Mouse (Mus musculus) spleen, postnatal 14 days (tissue): ENCODE data around the gene Creb1.

Experiments
- DNase-seq, 2 experiments: peaks; one replicate each; pipeline ENCODE4 v3.0.0; 2021 to 2022; ENCODE audit warnings: low spot score in 2 of 2

Gene Creb1

GRCm38 (mm10) chr1:64532589-64533470 lies at the start of gene Creb1:
Gene Creb1 (plus strand): TSS chr1:64532645.
- peak; percentile 97 for DNase-seq

GRCm38 (mm10) chr1:64488521-64489029 lies 43.9 kb upstream of the Creb1 start:
- no peak for DNase-seq

GRCm38 (mm10) chr1:64496803-64497202 lies 35.6 kb upstream of the Creb1 start:
- DNase-seq, result no peak

- DNase-seq, result no peak
These were observed 30.9 kb upstream of the Creb1 start for GRCm38 (mm10) chr1:64501382-64502140.

- DNase-seq, result no peak
These were observed 23.9 kb upstream of the Creb1 start for GRCm38 (mm10) chr1:64508479-64509096.

GRCm38 (mm10) chr1:64509678-64510077 lies 22.8 kb upstream of the Creb1 start:
- DNase-seq, result no peak

- no peak for DNase-seq
These were observed 18.3 kb upstream of the Creb1 start for GRCm38 (mm10) chr1:64514184-64514583.

- no peak for DNase-seq
These were observed 15.9 kb upstream of the Creb1 start for GRCm38 (mm10) chr1:64516593-64516992.

- no peak for DNase-seq
These were observed 14.0 kb upstream of the Creb1 start for GRCm38 (mm10) chr1:64518480-64518879.

GRCm38 (mm10) chr1:64519345-64519744 lies 13.1 kb upstream of the Creb1 start:
- no peak for DNase-seq

GRCm38 (mm10) chr1:64519901-64520300 lies 12.5 kb upstream of the Creb1 start:
- no peak for DNase-seq

GRCm38 (mm10) chr1:64521734-64522133 lies 10.7 kb upstream of the Creb1 start:
- DNase-seq, result no peak

GRCm38 (mm10) chr1:64522637-64523036 lies 9.8 kb upstream of the Creb1 start:
- DNase-seq, result no peak

GRCm38 (mm10) chr1:64523117-64523516 lies 9.3 kb upstream of the Creb1 start:
- no peak for DNase-seq

- no peak for DNase-seq
These were observed 7.8 kb upstream of the Creb1 start for GRCm38 (mm10) chr1:64524661-64525060.

GRCm38 (mm10) chr1:64527626-64528025 lies 4.8 kb upstream of the Creb1 start:
- no peak for DNase-seq

GRCm38 (mm10) chr1:64529781-64530315 lies 2.6 kb upstream of the Creb1 start:
- DNase-seq, result peak in 1 of 2 experiments; percentile 7

- DNase-seq, result no peak
These were observed 897 bp upstream of the Creb1 start for GRCm38 (mm10) chr1:64531548-64531947.

- peak in 1 of 2 experiments; percentile 47 for DNase-seq
These were observed 350 bp upstream of the Creb1 start for GRCm38 (mm10) chr1:64532067-64532523.

GRCm38 (mm10) chr1:64533471-64534443 lies 1.3 kb downstream of the Creb1 start:
- peak; percentile 33 to 59 for DNase-seq
